Mouse (Mus musculus) gastrocnemius, postnatal 14 days (tissue): Measurements from ENCODE around the gene Cct4. TPM values are rescaled to one million over a fixed set of nuclear protein-coding genes. Genes with fewer than 3 reads are reported as not detected.

ENCODE experiments used
- DNase-seq: peaks from one replicate; pipeline ENCODE4 v3.0.0; 2021; ENCODE audit warnings: mixed read lengths
- intact Hi-C: fragments of 180-260 bp; cut with DNase I; formaldehyde crosslinking; loops from one replicate; pipeline ENCODE4 v1.15.1; 2025; ENCODE audit warnings: low total_unique reads
- total RNA-seq, 2 experiments: library from RNA; stranded (reverse); gene quantifications; 2 replicates each; pipeline ENCODE4 v1.2.3; 2021

Gene Cct4
- total RNA-seq, 2 experiments from 2014 or later, result 93.9 to 104 TPM

- DNase-seq, result no peak
- intact Hi-C loops, result no loop called here
These were observed 27.6 kb downstream of the Cct4 start for GRCm38 (mm10) chr11:23017943-23018342.

- intact Hi-C loops, result no loop called here
- DNase-seq, result no peak
These were observed 29.9 kb downstream of the Cct4 start for GRCm38 (mm10) chr11:23020116-23020770.

GRCm38 (mm10) chr11:23020841-23021240, 30.5 kb downstream of the Cct4 start:
- intact Hi-C loops, result no loop called here
- no peak for DNase-seq

- intact Hi-C loops, result no loop called here
- DNase-seq, result no peak
These were observed 32.8 kb downstream of the Cct4 start for GRCm38 (mm10) chr11:23023155-23023554.

GRCm38 (mm10) chr11:23024169-23024568, 33.9 kb downstream of the Cct4 start:
- DNase-seq, result no peak
- intact Hi-C loops, result no loop called here

GRCm38 (mm10) chr11:23028957-23029356, 38.6 kb downstream of the Cct4 start:
- DNase-seq, result no peak
- intact Hi-C loops, result no loop called here

GRCm38 (mm10) chr11:23029399-23029798, 39.1 kb downstream of the Cct4 start:
- DNase-seq, result no peak
- intact Hi-C loops, result no loop called here

GRCm38 (mm10) chr11:23047252-23047651, 56.9 kb downstream of the Cct4 start:
- intact Hi-C loops, result no loop called here
- DNase-seq, result no peak

GRCm38 (mm10) chr11:23047663-23048582, 57.6 kb downstream of the Cct4 start:
- intact Hi-C loops, result no loop called here
- no peak for DNase-seq

- intact Hi-C loops, result no loop called here
- no peak for DNase-seq
These were observed 59.3 kb downstream of the Cct4 start for GRCm38 (mm10) chr11:23049642-23050041.

- intact Hi-C loops, result no loop called here
- no peak for DNase-seq
These were observed 62.0 kb downstream of the Cct4 start for GRCm38 (mm10) chr11:23052353-23052752.

Other genes with a start within 250 kb of the Cct4 start
- 1 to 10 TPM; 4.4 to 5.7 TPM for gene B3gnt2, start 129.6 kb upstream of the Cct4 start, total RNA-seq
- 10 to 100 TPM in 1 of 2 experiments, 1 to 10 TPM in 1; 8.8 to 10.5 TPM for gene Zrsr1, start 18.5 kb upstream of the Cct4 start, total RNA-seq
- 1 to 10 TPM; 3.2 to 3.6 TPM for gene Gm28048, start 8.4 kb upstream of the Cct4 start, total RNA-seq
- 100 to 1,000 TPM; 117 to 122 TPM for gene Commd1, start 8.1 kb upstream of the Cct4 start, total RNA-seq
- gene Fam161a, start 17.0 kb downstream of the Cct4 start, total RNA-seq, result 1 to 10 TPM; 1.7 TPM